Mouse (Mus musculus): ENCODE data around the gene Lin54. TPM values are rescaled to one million over a fixed set of nuclear protein-coding genes. Genes with fewer than 3 reads are reported as not detected.

Lin54 gene
- 7.1 and 8.2 TPM in 2 replicates for polyA plus RNA-seq (2015; fragmentation: Nextera tagmentation; extraction: Ambion mirVana)

DNA sequence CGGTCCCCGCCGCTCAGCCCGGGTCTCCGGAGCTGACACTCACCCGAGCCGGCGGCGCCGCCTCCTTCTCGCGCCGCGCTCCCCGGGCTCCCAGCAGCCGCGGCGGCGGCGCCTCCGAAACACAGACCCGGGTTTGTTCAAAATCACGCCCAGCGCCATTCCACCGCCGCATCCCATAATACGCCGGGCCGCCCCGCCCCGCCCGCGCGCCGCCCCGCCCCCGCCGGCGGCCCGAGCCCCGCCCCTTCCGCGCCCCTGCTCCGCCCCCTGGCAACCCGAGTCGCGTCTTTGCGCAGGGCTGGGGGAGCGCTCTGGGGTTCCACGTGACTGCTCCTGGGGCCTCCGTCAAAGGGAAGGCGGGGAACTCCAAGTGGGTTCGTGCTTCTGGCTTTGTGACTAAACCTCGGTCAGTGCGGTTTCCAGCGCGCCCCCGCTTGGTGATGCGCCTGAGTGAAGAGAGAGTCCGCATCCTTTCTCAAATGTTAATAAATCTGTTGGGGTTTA is at the start of gene Lin54:
Lin54 (minus strand) TSS at position 182 of the 504 bp plus-strand sequence.
- H3K27me3 ChIP-seq (replicated peaks) = no peaks in the 10 kb centered on the region
- H3K36me3 ChIP-seq (replicated peaks) = no peaks in the 10 kb centered on the region
- peak within 1 kb of the TSS; percentile 97 for H3K4me2 ChIP-seq
- under 1% methylated on average over 51 of the region's 60 CpGs for WGBS
- peak within 1 kb of the TSS; percentile 51 for H3K9ac ChIP-seq
- H3K4me3 ChIP-seq = peak within 1 kb of the TSS; percentile 94
- peak; percentile 93 for ATAC-seq (replicated peaks)
- no peaks in the 10 kb centered on the region for H3K9me3 ChIP-seq
- peak within 1 kb of the TSS; percentile 80 for H3K27ac ChIP-seq
- H3K4me1 ChIP-seq = peaks cover 25% of the 10 kb centered on the region

DNA sequence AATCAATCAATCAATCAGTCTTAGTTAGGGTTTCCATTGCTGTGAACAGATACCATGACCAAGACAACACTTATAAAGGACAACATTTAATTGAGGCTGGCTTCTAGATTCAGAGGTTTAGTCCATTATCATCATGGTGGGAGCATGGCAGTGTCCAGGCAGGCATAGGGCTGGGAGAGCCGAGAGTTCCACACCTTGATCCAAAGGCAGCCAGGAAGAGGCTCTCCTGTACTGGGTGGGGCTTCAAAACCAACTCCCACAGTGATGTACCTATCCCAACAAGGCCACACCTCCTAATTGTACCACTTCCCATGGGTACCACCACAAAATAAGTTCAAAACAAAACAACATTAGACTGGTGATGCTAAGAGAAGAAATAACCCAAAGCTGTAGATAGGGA is 49.7 kb upstream of the Lin54 start:
- H3K36me3 ChIP-seq (replicated peaks) = peaks cover 28% of the 10 kb centered on the region
- H3K9me3 ChIP-seq = no peaks in the 10 kb centered on the region
- H3K4me2 ChIP-seq = no peak overlapping the region
- H3K27me3 ChIP-seq (replicated peaks) = no peaks in the 10 kb centered on the region
- 100% methylated on average over 1 of the region's 1 CpGs for WGBS
- H3K27ac ChIP-seq = no peak overlapping the region
- ATAC-seq (replicated peaks) = no peak
- no peak overlapping the region for H3K4me3 ChIP-seq
- H3K9ac ChIP-seq = no peak overlapping the region
- no peaks in the 10 kb centered on the region for H3K4me1 ChIP-seq

DNA sequence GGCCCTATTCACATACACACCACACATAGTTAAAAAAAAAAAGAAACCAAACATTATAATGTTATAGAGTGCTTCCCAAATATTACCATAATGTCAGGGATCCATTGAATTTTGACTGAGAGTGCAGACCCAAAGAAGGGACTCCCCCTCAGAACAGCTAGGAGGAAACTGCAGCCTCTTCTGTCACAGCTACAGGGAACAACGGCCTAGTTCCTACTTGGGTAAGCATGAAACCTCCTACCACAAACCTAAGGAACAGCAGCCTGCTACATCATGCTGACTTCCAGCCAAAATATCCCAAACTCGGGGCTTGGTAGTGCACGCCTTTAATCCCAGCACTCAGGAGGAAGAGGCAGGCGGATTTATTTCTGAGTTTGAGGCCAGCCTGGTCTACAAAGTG is 48.9 kb upstream of the Lin54 start:
- peaks cover 36% of the 10 kb centered on the region for H3K36me3 ChIP-seq (replicated peaks)
- WGBS = 92% methylated on average over 4 of the region's 4 CpGs
- H3K4me1 ChIP-seq = no peaks in the 10 kb centered on the region
- H3K4me3 ChIP-seq = no peak overlapping the region
- H3K9ac ChIP-seq = no peak overlapping the region
- no peaks in the 10 kb centered on the region for H3K27me3 ChIP-seq (replicated peaks)
- H3K4me2 ChIP-seq = no peak overlapping the region
- H3K9me3 ChIP-seq = no peaks in the 10 kb centered on the region
- ATAC-seq (replicated peaks) = no peak
- H3K27ac ChIP-seq = no peak overlapping the region

DNA sequence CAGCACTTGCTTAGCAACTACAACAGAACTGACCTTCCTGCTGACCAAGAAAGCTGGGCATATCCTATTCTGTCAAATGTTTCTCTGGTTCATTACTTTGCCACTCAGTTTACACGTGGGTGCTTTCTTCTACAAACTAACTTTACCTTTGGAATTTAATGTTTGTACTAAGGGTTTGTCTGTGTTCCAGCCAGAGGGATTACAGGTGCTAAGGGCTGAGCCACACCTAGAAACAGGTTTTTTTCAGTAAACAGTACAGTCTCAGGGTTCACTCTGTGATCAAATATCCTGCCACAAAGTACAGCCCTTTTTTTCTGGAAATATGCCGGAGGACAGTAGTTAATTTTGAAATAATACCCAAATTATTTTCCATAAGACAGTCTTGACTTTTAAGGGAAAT is 47.8 kb upstream of the Lin54 start:
- no peak overlapping the region for H3K4me3 ChIP-seq
- no peaks in the 10 kb centered on the region for H3K4me1 ChIP-seq
- 92% methylated on average over 2 of the region's 2 CpGs for WGBS
- H3K27ac ChIP-seq = no peak overlapping the region
- no peaks in the 10 kb centered on the region for H3K27me3 ChIP-seq (replicated peaks)
- no peak overlapping the region for H3K9ac ChIP-seq
- no peak for ATAC-seq (replicated peaks)
- H3K4me2 ChIP-seq = no peak overlapping the region
- peaks cover 45% of the 10 kb centered on the region for H3K36me3 ChIP-seq (replicated peaks)
- H3K9me3 ChIP-seq = no peaks in the 10 kb centered on the region

DNA sequence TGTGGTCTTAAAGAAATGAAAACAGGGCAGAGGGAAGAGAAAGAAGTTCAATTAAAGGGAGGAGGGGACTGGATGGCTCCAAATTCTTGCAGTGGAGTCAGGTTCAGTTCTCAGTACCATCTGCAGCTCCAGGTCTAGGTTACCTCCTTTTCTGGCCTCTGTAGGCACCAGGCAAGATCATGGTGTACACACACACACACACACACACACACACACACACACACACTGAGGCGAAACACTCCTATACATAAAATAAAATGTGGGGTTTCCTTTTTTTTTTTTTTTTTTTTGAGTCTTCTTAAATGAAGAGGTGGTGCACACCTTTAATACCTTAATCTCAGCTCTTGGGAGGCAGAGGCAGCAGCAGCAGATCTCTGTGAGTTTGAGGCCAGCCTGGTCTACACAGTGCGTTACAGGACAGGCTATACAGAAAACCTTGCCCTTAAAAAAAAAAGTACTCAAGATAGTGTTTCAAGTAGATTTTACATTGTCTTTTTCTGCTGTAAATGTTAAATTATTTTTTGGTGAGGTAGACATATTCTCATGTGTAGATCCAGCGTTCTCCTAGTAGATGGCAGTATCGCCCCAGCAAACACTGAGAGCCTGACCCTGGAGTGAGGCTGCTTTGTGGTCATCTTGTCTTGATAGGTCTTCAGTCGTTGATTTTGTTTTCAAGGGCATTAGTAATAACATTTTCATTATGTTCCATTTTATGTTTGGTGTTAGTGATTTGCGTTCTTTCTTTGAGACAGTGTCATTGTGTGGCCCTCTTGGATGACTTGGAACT is 46.0 kb upstream of the Lin54 start:
- Histone ChIP-seq H3K4me1 (no peaks in the 10 kb centered on the region), H3K27ac (no peak overlapping the region), H3K4me3 (no peak overlapping the region), H3K9me3 (no peaks in the 10 kb centered on the region), H3K27me3 (replicated peaks) (no peaks in the 10 kb centered on the region), H3K4me2 (no peak overlapping the region), H3K36me3 (replicated peaks) (peaks cover 56% of the 10 kb centered on the region), H3K9ac (no peak overlapping the region)
- no peak for ATAC-seq (replicated peaks)
- 88% methylated on average over 6 of the region's 6 CpGs for WGBS

DNA sequence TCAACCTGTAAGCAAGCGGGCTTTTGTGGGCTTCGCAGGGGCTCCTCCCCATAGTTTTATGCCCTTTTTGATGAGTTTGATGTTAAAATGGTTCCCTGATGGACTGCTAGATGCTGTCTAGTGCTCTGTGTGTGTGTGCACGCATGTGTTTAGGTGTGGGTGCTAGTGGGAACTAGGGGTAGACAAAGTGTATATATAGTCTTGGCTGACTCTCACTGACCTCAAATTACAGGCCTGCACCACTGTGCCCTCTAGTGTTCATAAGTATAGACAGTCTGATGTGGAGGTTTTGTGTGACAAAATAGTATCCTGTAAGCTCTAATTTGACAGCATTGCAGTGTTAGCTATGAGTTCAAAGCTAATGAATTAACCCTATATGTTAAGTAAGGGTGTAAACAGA is 36.2 kb upstream of the Lin54 start:
- Histone ChIP-seq H3K27me3 (replicated peaks) (no peaks in the 10 kb centered on the region), H3K9me3 (no peaks in the 10 kb centered on the region), H3K27ac (no peak overlapping the region), H3K36me3 (replicated peaks) (peaks cover 39% of the 10 kb centered on the region), H3K4me3 (no peak overlapping the region), H3K4me2 (no peak overlapping the region), H3K4me1 (no peaks in the 10 kb centered on the region), H3K9ac (no peak overlapping the region)
- 90% methylated on average over 3 of the region's 3 CpGs for WGBS
- ATAC-seq (replicated peaks) = no peak

DNA sequence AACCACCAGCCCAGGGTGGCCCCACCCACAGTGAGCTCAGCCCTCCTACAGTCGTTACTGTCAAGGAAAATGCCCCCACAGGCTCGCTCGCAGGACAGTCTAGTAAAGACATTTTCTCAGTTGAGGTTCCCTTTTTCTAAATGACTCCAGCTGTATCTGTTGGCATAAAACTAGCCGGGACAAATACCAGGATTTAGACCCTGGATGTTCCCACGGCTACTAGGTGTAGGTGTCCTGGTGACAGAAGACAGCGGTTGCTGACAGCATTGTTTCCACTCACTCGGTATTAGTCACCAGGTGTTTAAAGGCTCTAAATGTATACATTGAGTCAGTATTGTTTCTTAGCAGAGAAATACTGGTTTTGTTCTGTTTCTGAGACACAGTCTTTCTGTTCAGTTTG is 35.4 kb upstream of the Lin54 start:
- H3K4me2 ChIP-seq = no peak overlapping the region
- WGBS = 92% methylated on average over 7 of the region's 7 CpGs
- no peaks in the 10 kb centered on the region for H3K4me1 ChIP-seq
- no peak overlapping the region for H3K4me3 ChIP-seq
- no peaks in the 10 kb centered on the region for H3K27me3 ChIP-seq (replicated peaks)
- H3K9me3 ChIP-seq = no peaks in the 10 kb centered on the region
- H3K27ac ChIP-seq = no peak overlapping the region
- peaks cover 39% of the 10 kb centered on the region for H3K36me3 ChIP-seq (replicated peaks)
- ATAC-seq (replicated peaks) = no peak
- H3K9ac ChIP-seq = no peak overlapping the region

DNA sequence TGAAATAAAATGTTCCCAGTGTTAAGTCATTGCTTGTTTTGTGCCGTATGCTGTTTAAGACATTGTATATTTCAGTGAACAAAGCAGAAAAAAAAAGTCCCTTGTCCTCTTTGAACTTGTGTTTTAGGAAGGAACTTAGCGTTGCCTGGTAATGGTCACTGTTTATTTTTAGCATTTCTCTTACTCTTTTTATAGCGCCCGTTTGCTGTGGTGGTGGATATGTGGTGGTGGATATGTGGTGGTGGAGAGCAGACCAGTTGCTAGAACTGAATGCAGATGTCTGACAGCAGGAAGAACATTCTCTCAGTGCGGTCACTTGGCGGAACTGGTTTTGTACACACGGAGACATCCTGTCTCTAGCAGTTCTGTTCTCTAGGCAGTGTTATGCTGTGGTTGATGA is 25.7 kb upstream of the Lin54 start:
- Histone ChIP-seq H3K4me3 (no peak overlapping the region), H3K9me3 (no peaks in the 10 kb centered on the region), H3K9ac (no peak overlapping the region), H3K27me3 (replicated peaks) (no peaks in the 10 kb centered on the region), H3K4me2 (no peak overlapping the region), H3K27ac (no peak overlapping the region), H3K4me1 (no peaks in the 10 kb centered on the region), H3K36me3 (replicated peaks) (peaks cover 20% of the 10 kb centered on the region)
- 86% methylated on average over 7 of the region's 7 CpGs for WGBS
- no peak for ATAC-seq (replicated peaks)

DNA sequence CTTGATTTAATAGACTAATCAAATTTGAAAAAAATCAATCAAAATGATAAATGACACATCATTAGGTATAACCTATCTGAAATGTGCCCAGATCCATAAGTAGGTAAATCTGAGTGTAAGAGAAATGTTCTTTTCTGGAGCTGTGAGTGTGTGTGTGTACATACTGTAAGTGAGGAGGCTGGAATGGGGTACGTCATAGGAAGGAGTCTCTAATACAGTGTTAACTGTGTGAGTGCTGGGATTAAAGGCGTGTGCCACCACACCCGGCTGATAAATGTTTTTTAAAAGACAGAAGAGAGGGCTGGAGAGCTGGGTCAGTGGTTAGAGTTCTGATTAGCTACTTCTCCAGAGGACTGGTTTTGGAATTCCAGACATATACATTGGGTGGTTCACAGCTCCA is 25.2 kb upstream of the Lin54 start:
- Histone ChIP-seq H3K36me3 (replicated peaks) (peaks cover 15% of the 10 kb centered on the region), H3K27me3 (replicated peaks) (no peaks in the 10 kb centered on the region), H3K27ac (no peak overlapping the region), H3K9ac (no peak overlapping the region), H3K4me3 (no peak overlapping the region), H3K4me2 (no peak overlapping the region), H3K9me3 (no peaks in the 10 kb centered on the region), H3K4me1 (peaks cover under 1% of the 10 kb centered on the region; the same call in 1 of the 2 replicates)
- WGBS = 89% methylated on average over 3 of the region's 3 CpGs
- no peak for ATAC-seq (replicated peaks)

DNA sequence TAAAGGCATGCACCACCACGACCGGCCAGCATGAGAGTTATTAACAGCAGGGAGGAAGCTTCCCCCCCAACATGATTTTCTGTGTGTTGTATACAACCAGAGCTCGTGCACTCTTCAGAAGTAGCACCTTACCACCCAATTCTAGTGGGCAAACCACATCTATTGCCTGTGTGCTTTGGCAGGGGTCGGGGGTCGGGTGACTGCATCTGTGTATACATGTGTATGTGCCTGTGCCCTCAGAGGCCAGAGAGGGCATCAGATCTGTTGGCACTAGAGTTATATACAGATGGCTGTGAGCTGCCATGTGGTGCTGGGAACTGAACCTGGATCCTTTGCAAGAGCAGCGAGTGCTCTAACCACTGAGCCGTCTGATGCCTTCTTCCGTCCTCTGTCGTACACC is 24.5 kb upstream of the Lin54 start:
- Histone ChIP-seq H3K4me1 (peaks cover 7% of the 10 kb centered on the region), H3K27me3 (replicated peaks) (no peaks in the 10 kb centered on the region), H3K27ac (no peak overlapping the region), H3K9me3 (no peaks in the 10 kb centered on the region), H3K9ac (no peak overlapping the region), H3K36me3 (replicated peaks) (peaks cover 8% of the 10 kb centered on the region), H3K4me2 (no peak overlapping the region), H3K4me3 (no peak overlapping the region)
- no peak for ATAC-seq (replicated peaks)
- WGBS = 95% methylated on average over 9 of the region's 9 CpGs

DNA sequence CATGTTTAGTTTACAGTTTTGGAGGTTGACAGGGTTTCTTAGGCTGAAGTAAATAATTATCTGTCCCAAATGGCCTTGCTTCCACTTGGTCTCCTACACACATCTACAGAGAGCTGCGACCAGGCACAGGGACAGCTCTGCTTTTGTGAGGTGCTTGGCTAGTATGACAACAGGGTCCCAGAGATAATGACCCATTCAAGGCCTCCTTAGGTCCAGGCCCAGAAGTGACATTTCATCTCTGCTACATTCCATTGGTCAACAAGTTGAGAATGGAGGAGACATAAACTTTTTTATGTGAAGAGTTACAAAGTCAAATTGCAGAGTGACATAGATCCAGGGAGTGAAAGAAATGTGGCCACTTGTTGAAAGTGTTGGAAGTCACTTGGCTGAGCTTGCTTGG is 22.9 kb upstream of the Lin54 start:
- Histone ChIP-seq H3K36me3 (replicated peaks) (no peaks in the 10 kb centered on the region), H3K27ac (no peak overlapping the region), H3K4me2 (no peak overlapping the region), H3K4me1 (peaks cover 16% of the 10 kb centered on the region), H3K27me3 (replicated peaks) (no peaks in the 10 kb centered on the region), H3K4me3 (no peak overlapping the region), H3K9ac (no peak overlapping the region), H3K9me3 (no peaks in the 10 kb centered on the region)
- 96% methylated on average over 1 of the region's 1 CpGs for WGBS
- ATAC-seq (replicated peaks) = no peak

DNA sequence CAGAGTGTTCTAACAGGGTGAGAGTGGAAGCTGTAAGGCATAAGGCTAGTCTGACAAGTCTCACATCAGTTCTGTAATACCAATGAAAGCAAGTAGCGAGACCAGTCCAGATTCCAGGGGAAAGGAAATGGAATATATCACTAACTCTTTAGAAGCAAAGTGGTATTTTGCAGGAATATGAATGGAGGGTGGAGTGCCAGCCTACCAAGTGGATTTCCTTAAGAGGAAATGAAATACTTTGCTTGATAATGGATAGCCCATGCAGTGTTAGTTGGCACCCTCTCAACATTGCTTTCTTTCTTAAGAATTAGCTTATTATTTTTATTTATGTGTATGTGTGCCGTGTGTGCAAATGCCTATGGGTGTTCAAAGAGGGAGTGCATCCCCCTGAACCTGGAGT is 19.8 kb upstream of the Lin54 start:
- H3K9me3 ChIP-seq = no peaks in the 10 kb centered on the region
- H3K4me1 ChIP-seq = peaks cover 21% of the 10 kb centered on the region
- no peak for ATAC-seq (replicated peaks)
- H3K27me3 ChIP-seq (replicated peaks) = no peaks in the 10 kb centered on the region
- H3K4me2 ChIP-seq = 0 out of 2 replicates have a peak overlapping the region, but pooled peaks have one; percentile 13
- H3K4me3 ChIP-seq = no peak overlapping the region
- H3K9ac ChIP-seq = no peak overlapping the region
- WGBS = 94% methylated on average over 2 of the region's 2 CpGs
- H3K36me3 ChIP-seq (replicated peaks) = no peaks in the 10 kb centered on the region
- H3K27ac ChIP-seq = no peak overlapping the region

DNA sequence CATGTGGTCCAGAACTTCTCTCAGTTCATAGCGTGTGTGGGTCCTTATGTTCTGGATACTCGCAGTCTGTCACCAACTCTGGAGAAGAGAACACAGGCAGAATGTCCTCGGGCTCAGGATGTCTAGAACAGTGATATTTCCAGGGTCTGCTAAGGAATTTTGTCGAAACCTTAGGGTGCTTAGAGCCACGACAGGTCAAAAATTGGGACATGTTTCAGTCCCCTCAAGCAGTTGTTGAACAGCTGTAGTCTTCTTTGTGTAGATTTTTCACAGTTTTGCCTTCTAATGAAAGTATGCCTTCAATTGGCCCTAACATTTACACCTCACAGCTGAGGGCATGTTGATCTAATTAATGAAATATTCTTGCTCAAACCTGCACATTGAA is 18.6 kb upstream of the Lin54 start:
- peak; percentile 13; the same call in 1 of the 2 replicates for ATAC-seq (replicated peaks)
- no peaks in the 10 kb centered on the region for H3K9me3 ChIP-seq
- peak overlapping the region; percentile 76 for H3K4me3 ChIP-seq
- H3K9ac ChIP-seq = peak overlapping the region; percentile 84
- H3K36me3 ChIP-seq (replicated peaks) = no peaks in the 10 kb centered on the region
- peaks cover 21% of the 10 kb centered on the region for H3K4me1 ChIP-seq
- 14% methylated on average over 5 of the region's 5 CpGs for WGBS
- no peak overlapping the region for H3K27ac ChIP-seq
- no peaks in the 10 kb centered on the region for H3K27me3 ChIP-seq (replicated peaks)
- peak overlapping the region; percentile 84 for H3K4me2 ChIP-seq

Measured in midbrain, embryonic 15.5 days (tissue).